Mouse (Mus musculus) lung, adult 2 months (tissue): ENCODE results near the gene Uggt2. TPM values are rescaled to one million over a fixed set of nuclear protein-coding genes. Genes with fewer than 3 reads are reported as not detected.

Experiments used
- DNase-seq: peaks from one replicate; pipeline ENCODE4 v3.0.0; 2022
- H3K4me1 ChIP-seq: fragments of 200-500 bp; 2 replicates; pipeline ENCODE4 v1.6.1; 2011; ENCODE audit warnings: low read length; ENCODE audit not compliant: control insufficient read depth, insufficient read depth
- H3K4me3 ChIP-seq: fragments of 200-500 bp; replicated peaks from 2 replicates; pipeline ENCODE3; 2011; ENCODE audit warnings: low read depth, mild to moderate bottlenecking, control low read depth, low read length; ENCODE audit errors: extremely low read depth
- CTCF ChIP-seq: fragments of 200-500 bp; IDR thresholded peaks from 2 replicates; pipeline ENCODE4 v1.5.1; 2011; ENCODE audit warnings: mild to moderate bottlenecking, low read length, control low read depth; ENCODE audit not compliant: insufficient read depth
- POLR2A ChIP-seq: fragments of 200-500 bp; IDR thresholded peaks from 2 replicates; pipeline ENCODE4 v1.6.1; 2011; ENCODE audit warnings: low read depth, mild to moderate bottlenecking, control low read depth, low read length, borderline replicate concordance; ENCODE audit errors: extremely low read depth
- WGBS: fragments of 180-500 bp; shearing (Covaris S2); methylation state at CpG from one replicate; pipeline ENCODE4 v1.1.7; 2018; 5-methylcytosine and 5-hydroxymethylcytosine counted together
- polyA plus RNA-seq: library from polyadenylated mRNA; depleted of rRNA; stranded (reverse); fragments of >200 nt; gene quantifications from 2 replicates; pipeline ENCODE4 v1.2.3, GENCODE M21; 2012

Uggt2 gene
- polyA plus RNA-seq, 1 experiment, result 3.3 TPM

DNA sequence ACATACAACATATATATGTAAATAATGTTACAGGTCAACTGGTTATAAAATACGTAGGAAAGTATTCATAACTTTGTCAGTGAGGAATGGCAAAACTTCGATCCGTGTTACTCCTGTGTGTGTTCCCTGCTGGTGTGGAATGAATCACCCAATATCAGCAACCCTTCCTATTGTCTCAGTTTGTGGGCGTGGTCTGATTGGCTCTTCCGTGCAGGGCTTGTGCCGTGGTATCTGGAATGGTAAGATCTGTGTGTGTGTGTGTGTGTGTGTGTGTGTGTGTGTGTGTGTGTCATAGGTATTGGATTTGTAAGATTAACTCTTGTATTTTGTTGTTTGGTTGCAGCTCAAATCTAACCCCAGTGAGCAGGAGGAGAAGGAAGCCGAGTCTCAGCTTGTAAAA lies 131.6 kb downstream of the Uggt2 start:
- no peaks in the 10 kb centered on the region for H3K4me1 ChIP-seq
- DNase-seq, result no peak
- TF ChIP-seq CTCF (no peak), POLR2A (no peak)
- no peak overlapping the region for H3K4me3 ChIP-seq
- 78% methylated on average over 7 of the region's 7 CpGs for WGBS

DNA sequence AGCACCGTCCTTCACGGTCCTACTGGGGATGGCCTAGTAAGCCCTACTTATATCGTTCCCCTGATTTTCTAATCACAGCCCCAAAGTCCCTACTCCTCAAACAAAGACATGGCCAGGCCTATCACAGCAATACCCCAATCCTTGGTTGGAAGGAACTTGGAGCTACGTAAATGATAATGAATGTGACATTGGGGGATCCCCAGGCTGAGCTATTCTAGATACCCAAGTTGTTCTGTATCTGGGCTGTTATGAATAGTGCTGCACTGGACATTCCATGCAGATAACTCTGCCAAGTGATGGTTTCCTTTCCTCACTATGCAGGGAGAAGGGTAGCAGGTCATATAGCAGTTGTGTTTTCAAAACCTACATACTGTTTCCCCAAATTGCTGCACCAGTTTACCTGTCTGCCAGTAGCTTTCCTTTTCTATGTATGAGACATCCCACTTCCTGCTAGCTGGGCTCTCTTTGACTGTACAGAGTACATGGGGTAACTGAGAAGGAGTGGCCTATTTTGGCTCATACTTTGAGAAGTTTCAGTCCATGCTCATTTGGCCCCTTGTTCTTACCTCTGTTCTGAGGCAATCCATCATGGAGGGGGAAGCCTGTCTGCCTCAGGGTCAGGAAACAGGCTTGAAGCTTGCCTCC lies 133.8 kb downstream of the Uggt2 start:
- TF ChIP-seq CTCF, result no peak
- 96% methylated on average over 4 of the region's 4 CpGs for WGBS
- no peak for DNase-seq
- no peak overlapping the region for H3K4me3 ChIP-seq
- H3K4me1 ChIP-seq, result no peaks in the 10 kb centered on the region

DNA sequence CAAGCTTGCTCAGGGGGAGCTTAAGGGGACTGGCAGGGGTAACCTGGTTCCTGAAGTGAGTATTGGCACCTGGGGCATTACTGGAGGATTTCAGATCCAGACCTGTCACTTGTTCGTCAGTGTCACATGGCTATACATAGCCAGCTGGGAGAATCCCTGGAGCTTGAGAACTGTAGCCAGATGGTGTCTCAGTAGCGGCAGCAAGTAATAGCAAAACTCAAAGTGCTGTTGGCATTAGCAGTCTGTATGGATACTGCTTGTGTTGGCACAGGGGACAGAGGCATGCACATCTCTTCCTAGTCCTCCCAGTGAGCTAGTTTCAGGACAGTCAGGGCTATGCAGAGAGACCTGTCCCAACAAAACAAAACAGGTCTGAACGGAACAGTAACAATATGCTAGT lies 141.2 kb downstream of the Uggt2 start:
- 94% methylated on average over 3 of the region's 3 CpGs for WGBS
- H3K4me1 ChIP-seq, result no peaks in the 10 kb centered on the region
- TF ChIP-seq POLR2A (no peak), CTCF (no peak)
- no peak overlapping the region for H3K4me3 ChIP-seq
- no peak for DNase-seq

DNA sequence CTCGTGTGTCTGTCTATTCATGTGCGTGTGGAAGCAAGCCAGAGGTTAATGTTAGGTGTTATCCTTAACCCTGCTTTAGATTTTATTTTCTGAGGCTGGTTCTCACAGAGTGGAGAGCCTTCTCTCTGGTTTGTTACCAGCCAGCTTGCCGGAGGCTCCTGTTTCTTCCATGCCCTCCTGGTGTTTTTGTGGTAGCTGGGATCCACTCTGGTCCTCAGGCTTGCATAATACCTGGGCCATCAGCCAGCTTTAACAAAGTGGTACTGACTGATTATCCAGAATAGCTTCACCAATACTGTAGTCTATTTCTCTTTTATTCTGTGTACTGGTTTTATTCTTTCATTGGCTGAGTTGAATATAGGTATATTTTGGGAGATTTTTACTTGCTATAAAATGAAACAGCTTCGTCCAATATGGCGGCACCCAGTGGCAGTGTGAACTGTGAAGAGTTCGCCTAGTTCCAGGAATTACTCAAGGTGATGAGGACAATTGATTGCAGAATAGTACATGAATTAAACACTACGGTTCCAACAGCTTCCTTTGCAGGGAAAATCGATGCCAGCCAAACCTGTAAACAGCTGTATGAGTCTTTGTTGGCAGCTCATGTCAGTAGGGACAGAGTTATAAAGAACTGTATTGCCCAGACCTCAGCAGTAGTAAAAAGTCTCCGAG lies 147.2 kb downstream of the Uggt2 start:
- peaks cover 12% of the 10 kb centered on the region for H3K4me1 ChIP-seq
- peak; percentile 33 for DNase-seq

DNA sequence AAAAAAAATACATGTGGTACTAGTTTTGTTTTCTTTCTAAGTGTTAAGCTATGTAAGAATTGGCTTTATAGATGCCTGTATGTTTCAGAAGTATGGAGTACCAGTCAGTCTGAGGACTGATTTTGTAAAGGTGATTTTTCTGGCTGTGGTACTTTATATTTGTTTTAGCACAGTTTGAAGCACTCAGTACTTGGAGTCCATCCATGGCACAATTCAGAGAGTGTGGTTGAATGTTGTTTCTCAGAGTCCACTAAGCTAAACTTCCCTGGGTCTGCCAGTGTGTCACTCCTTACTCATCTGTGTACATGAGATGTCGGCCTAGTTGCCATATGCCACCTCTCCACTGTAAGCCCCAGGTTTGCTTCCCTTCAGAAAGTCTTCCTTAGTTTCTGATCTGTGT lies 150.4 kb downstream of the Uggt2 start:
- no peak overlapping the region for H3K4me3 ChIP-seq
- TF ChIP-seq POLR2A, result no peak
- TF ChIP-seq CTCF, result no peak
- DNase-seq, result no peak
- H3K4me1 ChIP-seq, result peaks cover 12% of the 10 kb centered on the region
- 44% methylated on average over 1 of the region's 1 CpGs for WGBS

More for the DNA sequence above, 147.2 kb downstream of the Uggt2 start:
- H3K4me3 ChIP-seq, result no peak overlapping the region
- TF ChIP-seq CTCF (no peak), POLR2A (no peak)
- WGBS, result 77% methylated on average over 9 of the region's 9 CpGs

DNA sequence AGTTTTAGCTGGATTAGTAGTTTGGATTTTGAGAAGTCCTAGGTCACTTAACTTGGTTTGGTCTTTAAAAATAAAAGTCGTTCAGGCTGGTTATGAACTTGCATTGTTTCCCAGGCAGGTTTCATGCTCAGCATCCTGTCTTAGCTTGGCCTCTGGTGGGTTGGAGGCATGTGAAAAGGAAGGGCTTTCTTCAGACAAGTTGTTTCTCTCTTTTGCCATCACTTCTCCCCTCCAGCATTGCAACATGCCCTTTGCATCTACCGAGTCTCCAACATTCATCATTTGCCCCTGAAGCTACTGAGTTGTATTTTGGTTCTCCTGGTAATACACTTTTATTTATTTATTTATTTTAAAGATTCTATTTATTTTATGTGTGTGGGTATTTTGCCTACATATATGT lies 154.5 kb downstream of the Uggt2 start:
- no peak overlapping the region for H3K4me3 ChIP-seq
- TF ChIP-seq POLR2A (no peak), CTCF (no peak)
- WGBS, result 44% methylated on average over 2 of the region's 2 CpGs

DNA sequence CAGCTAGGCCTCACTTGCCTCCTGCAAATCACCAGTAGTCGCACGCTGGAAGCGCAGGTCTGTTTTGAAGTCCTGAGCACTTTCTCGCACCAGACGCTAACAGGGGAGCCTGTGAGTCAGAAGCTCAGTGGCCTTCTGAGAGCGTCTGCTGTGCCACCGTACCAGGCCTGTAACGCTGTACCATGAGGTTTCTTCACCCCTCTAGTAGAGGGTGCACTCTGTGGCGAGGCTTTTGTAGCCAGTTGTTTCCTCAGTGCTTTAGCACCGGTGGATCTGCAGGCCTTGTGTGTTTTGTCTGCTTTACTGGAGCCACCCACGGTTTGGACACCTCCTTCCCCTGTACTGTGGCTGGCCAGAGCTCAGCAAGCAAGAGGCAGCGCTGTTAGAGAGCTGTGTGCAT lies 157.2 kb downstream of the Uggt2 start:
- no peak for TF ChIP-seq CTCF
- TF ChIP-seq POLR2A, result no peak
- no peak overlapping the region for H3K4me3 ChIP-seq
- peaks cover 8% of the 10 kb centered on the region for H3K4me1 ChIP-seq
- DNase-seq, result no peak
- 55% methylated on average over 12 of the region's 12 CpGs for WGBS

More for the DNA sequence above, 154.5 kb downstream of the Uggt2 start:
- no peak for DNase-seq
- H3K4me1 ChIP-seq, result peaks cover 10% of the 10 kb centered on the region

DNA sequence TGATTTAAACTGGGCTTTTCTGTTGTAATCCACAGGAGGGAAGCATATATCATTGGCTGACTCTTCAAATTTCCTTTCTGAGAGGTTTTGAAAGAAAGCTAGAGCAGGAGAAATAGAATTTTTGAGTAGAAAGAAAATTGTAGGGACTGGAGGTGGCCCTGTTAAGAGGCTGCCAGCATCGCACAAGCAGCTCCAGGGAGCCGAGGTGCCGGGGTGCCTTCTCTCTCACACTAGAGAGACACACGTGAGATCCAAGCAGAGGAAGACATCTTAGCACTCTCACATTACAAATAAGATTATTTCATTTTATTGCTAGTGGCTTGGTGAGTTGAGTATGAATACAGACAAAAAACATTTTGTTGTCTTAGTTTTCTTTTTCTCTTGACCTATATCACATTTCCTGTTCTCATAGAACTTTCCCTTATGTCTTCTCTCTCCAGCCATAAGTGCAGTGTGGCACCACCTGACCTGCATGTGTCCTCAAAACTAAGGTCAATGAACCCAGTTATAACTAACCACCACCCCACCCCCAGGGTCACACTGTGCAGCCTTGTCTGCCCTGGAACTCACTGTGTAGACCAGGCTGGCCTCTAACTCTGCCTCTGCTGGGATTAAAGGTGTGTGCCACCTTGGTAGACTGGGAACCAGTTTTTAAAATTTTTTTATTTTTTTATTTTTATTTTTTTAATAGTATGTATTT lies 158.3 kb downstream of the Uggt2 start:
- TF ChIP-seq CTCF (no peak), POLR2A (no peak)
- H3K4me1 ChIP-seq, result peaks cover 11% of the 10 kb centered on the region
- no peak overlapping the region for H3K4me3 ChIP-seq
- WGBS, result 67% methylated on average over 4 of the region's 4 CpGs
- no peak for DNase-seq

DNA sequence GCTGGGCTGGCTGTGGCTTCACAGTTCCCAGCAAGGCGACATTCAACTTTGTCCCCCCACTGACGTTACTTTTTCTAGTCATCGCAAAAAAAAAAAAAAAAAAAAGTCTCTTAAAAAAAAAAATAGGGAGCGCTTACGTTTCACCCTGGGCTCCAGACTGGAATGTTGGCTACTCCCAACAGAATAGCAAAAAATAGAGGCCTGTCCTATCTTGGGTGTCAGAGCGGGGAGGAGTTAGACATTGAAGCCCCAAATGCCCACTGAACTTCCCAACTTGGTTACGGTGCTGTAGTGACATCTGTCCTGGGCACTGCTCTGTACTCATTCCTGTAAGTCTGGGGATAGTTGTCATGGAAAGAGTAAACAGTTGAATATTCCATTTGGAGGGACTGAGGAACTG lies 160.7 kb downstream of the Uggt2 start:
- TF ChIP-seq POLR2A (no peak), CTCF (no peak)
- peaks cover 11% of the 10 kb centered on the region for H3K4me1 ChIP-seq
- no peak for DNase-seq
- peak overlapping the region; percentile 82 for H3K4me3 ChIP-seq
- WGBS, result under 1% methylated on average over 7 of the region's 7 CpGs
